Mouse (Mus musculus) cerebellum, adult 2 months (tissue): ENCODE results near the gene Cnot1. TPM values are rescaled to one million over a fixed set of nuclear protein-coding genes. Genes with fewer than 3 reads are reported as not detected.
"Not testable (repeated sequence)": the region's sequence is repeated elsewhere in the genome, so short reads cannot be mapped to it uniquely, and the experiment has no call there.

Experiments
- DNase-seq, 2 experiments: peaks; one replicate each; pipeline ENCODE4 v3.0.0; 2021
- H3K27ac ChIP-seq: fragments of 200-500 bp; 2 replicates; pipeline ENCODE4 v1.5.1; 2012; ENCODE audit warnings: low read length, control low read depth, inconsistent platforms; ENCODE audit not compliant: insufficient read depth
- H3K27me3 ChIP-seq: fragments of 200-500 bp; 2 replicates; pipeline ENCODE4 v1.6.1; 2012; ENCODE audit warnings: inconsistent platforms, mild to moderate bottlenecking, low read length, moderate library complexity; ENCODE audit not compliant: control insufficient read depth, insufficient read depth
- H3K4me1 ChIP-seq: fragments of 200-500 bp; 2 replicates; pipeline ENCODE4 v1.6.1; 2011; ENCODE audit warnings: low read length; ENCODE audit not compliant: control insufficient read depth, insufficient read depth
- H3K4me3 ChIP-seq: fragments of 200-500 bp; replicated peaks from 2 replicates; pipeline ENCODE3; 2011; ENCODE audit warnings: mild to moderate bottlenecking, low read depth, low read length, control low read depth; ENCODE audit not compliant: insufficient read depth
- CTCF ChIP-seq: fragments of 200-500 bp; IDR thresholded peaks from 2 replicates; pipeline ENCODE4 v1.5.1; 2011; ENCODE audit warnings: low read depth, mild to moderate bottlenecking, control low read depth, low read length, moderate library complexity, borderline replicate concordance; ENCODE audit not compliant: insufficient read depth
- POLR2A ChIP-seq: fragments of 200-500 bp; IDR thresholded peaks from 2 replicates; pipeline ENCODE4 v1.6.1; 2011; ENCODE audit warnings: low read length, control low read depth, borderline replicate concordance; ENCODE audit not compliant: insufficient read depth
- WGBS: fragments of 180-500 bp; shearing (Covaris S2); methylation state at CpG from one replicate; pipeline ENCODE4 v1.1.7; 2018; 5-methylcytosine and 5-hydroxymethylcytosine counted together
- polyA plus RNA-seq: library from polyadenylated mRNA; depleted of rRNA; stranded (reverse); fragments of >200 nt; gene quantifications from 2 replicates; pipeline ENCODE4 v1.2.3, GENCODE M21; 2012

The Cnot1 gene
- polyA plus RNA-seq, 1 experiment, result 64.8 TPM

GRCm38 (mm10) chr8:95799891-95800290 is 7.4 kb downstream of the Cnot1 start:
- Histone ChIP-seq H3K27me3 (no peaks in the 10 kb centered on the region), H3K27ac (no peak overlapping the region), H3K4me3 (no peak overlapping the region), H3K4me1 (peaks cover 11% of the 10 kb centered on the region; the same call in 1 of the 2 replicates)
- TF ChIP-seq CTCF (no peak), POLR2A (no peak)
- 83% methylated on average over 1 of the region's 1 CpGs for WGBS
- no peak for DNase-seq

DNA sequence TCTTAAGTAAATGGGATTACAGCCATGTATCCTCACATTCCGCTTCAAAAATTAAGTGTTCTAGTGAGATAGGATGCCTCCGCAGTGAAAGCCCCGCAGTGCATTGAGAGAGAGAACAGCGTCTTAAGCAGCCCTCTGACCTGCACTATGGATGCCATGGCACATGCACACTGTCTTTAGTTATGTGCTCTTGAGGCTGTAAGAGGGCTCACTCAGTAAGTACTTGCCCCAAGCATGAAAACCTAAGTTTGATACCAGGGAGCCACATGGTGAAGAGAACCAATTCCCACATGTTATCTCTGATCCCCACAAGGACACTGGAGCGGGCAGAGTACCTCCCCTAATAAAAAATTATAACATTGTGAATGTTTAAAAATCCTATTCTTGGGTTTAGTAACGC is 8.1 kb downstream of the Cnot1 start:
- H3K4me1 ChIP-seq, result peaks cover 11% of the 10 kb centered on the region; the same call in 1 of the 2 replicates
- H3K27me3 ChIP-seq, result no peaks in the 10 kb centered on the region
- no peak overlapping the region for H3K4me3 ChIP-seq
- H3K27ac ChIP-seq, result no peak overlapping the region
- DNase-seq, result no peak
- 89% methylated on average over 6 of the region's 6 CpGs for WGBS
- TF ChIP-seq POLR2A (no peak), CTCF (no peak)

GRCm38 (mm10) chr8:95795333-95796061 is 11.8 kb downstream of the Cnot1 start:
- DNase-seq, H3K4me3 ChIP-seq, H3K4me1 ChIP-seq, H3K27me3 ChIP-seq, H3K27ac ChIP-seq: not testable (repeated sequence)
- WGBS, result 94% methylated on average over 5 of the region's 5 CpGs

DNA sequence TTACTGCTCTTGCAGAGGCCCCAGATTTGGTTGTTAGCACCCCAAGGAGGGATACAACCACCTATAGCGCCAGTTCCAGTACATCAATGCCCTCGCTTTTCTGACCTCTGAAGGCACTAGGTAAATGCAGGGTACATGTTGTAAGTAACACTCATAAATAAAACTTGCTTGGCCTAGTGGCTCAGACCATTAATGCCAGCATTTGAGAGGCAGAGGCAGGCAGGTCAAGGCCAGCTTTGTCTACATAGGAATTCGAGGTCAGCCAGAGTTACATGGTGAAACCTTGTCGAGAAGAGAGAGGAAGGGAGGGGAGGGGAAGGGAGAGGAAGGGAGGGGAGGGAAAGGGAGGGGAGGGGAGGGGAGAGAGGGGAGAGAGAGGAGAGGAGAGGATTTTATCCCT is 21.7 kb downstream of the Cnot1 start:
- 93% methylated on average over 4 of the region's 4 CpGs for WGBS
- Histone ChIP-seq H3K4me3 (no peak overlapping the region), H3K4me1 (no peaks in the 10 kb centered on the region), H3K27ac (no peak overlapping the region), H3K27me3 (no peaks in the 10 kb centered on the region)
- TF ChIP-seq CTCF (no peak), POLR2A (no peak)
- no peak for DNase-seq

DNA sequence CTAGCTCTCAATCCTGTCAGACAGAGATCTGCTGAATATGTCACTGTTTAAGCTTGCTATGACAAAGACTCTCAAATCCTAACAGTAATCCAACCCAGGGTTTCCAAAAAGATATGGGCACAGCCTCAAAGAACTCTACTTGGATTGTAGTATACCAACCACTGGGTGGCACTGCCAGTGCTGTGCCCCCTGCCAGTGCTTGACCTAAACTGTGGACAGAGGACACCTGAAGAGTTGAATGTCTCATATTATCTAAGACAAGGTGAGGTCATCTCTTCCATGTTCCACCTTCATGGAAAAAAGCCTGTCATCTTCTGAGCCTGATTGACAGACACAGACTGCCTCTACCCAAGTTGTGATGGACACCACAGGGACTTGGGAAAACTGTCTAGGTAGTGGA is 24.6 kb downstream of the Cnot1 start:
- no peaks in the 10 kb centered on the region for H3K27me3 ChIP-seq
- no peak for DNase-seq
- H3K4me1 ChIP-seq, result no peaks in the 10 kb centered on the region
- TF ChIP-seq POLR2A (no peak), CTCF (no peak)
- no peak overlapping the region for H3K4me3 ChIP-seq
- no peak overlapping the region for H3K27ac ChIP-seq

- 100% methylated on average over 2 of the region's 2 CpGs for WGBS
- TF ChIP-seq POLR2A (no peak), CTCF (no peak)
- DNase-seq, result no peak
- Histone ChIP-seq H3K4me3 (no peak overlapping the region), H3K4me1 (no peaks in the 10 kb centered on the region), H3K27me3 (no peaks in the 10 kb centered on the region), H3K27ac (no peak overlapping the region)
Measured at GRCm38 (mm10) chr8:95781775-95782174, 25.5 kb downstream of the Cnot1 start.

- DNase-seq, result no peak
- H3K4me3 ChIP-seq, result no peak overlapping the region
- 86% methylated on average over 3 of the region's 3 CpGs for WGBS
- H3K4me1 ChIP-seq, result no peaks in the 10 kb centered on the region
- H3K27ac ChIP-seq, result no peak overlapping the region
- no peaks in the 10 kb centered on the region for H3K27me3 ChIP-seq
- no peak for TF ChIP-seq POLR2A
Measured at GRCm38 (mm10) chr8:95781085-95781484, 26.2 kb downstream of the Cnot1 start.

GRCm38 (mm10) chr8:95764133-95764532 is 43.1 kb downstream of the Cnot1 start:
- Histone ChIP-seq H3K4me1 (no peaks in the 10 kb centered on the region), H3K27ac (no peak overlapping the region), H3K4me3 (no peak overlapping the region), H3K27me3 (no peaks in the 10 kb centered on the region)
- no peak for DNase-seq
- 79% methylated on average over 1 of the region's 1 CpGs for WGBS
- TF ChIP-seq POLR2A (no peak), CTCF (no peak)

- no peak overlapping the region for H3K4me3 ChIP-seq
- no peaks in the 10 kb centered on the region for H3K27me3 ChIP-seq
- no peak overlapping the region for H3K27ac ChIP-seq
- TF ChIP-seq CTCF (no peak), POLR2A (no peak)
- no peaks in the 10 kb centered on the region for H3K4me1 ChIP-seq
- DNase-seq, result no peak
- 92% methylated on average over 6 of the region's 6 CpGs for WGBS
Measured at GRCm38 (mm10) chr8:95760323-95760722, 46.9 kb downstream of the Cnot1 start.
